Mouse (Mus musculus) intestine, embryonic 14.5 days (tissue): ENCODE measurements at regions not wholly inside any gene's neighbourhood (a gene's known extent, or its start where the extent isn't known, plus 50 kb on each side); places are given as distances from the start of the nearest gene placed in this dataset.

ENCODE experiments used
- ATAC-seq: fragments of 200-750 bp; cut with Nextera tagmentation; replicated peaks from 2 replicates; pipeline ENCODE4 v1.8.0; 2017; ENCODE audit warnings: low read depth, moderate number of reproducible peaks, moderate TSS enrichment, moderate library complexity; ENCODE audit not compliant: low FRiP score, low TSS enrichment
- DNase-seq: peaks from one replicate; pipeline ENCODE4 v3.0.0-alpha.2; 2018; ENCODE audit warnings: low spot score
- H3K27ac ChIP-seq: fragments of 300-500 bp; sonication (generic); 2 replicates; pipeline ENCODE4 v1.5.1; 2014; ENCODE audit warnings: low read depth, mild to moderate bottlenecking, control low read depth
- H3K27me3 ChIP-seq: fragments of 300-500 bp; sonication (generic); replicated peaks from 2 replicates; pipeline ENCODE4 v1.6.1; 2014; ENCODE audit warnings: low read length, control low read depth; ENCODE audit not compliant: control insufficient read depth, insufficient read depth
- H3K36me3 ChIP-seq: fragments of 300-500 bp; sonication (generic); 2 replicates; pipeline ENCODE4 v1.6.1; 2014; ENCODE audit warnings: low read length, control low read depth; ENCODE audit not compliant: control insufficient read depth, insufficient read depth
- H3K4me1 ChIP-seq: fragments of 300-500 bp; sonication (generic); replicated peaks from 2 replicates; pipeline ENCODE4 v1.6.1; 2014; ENCODE audit warnings: low read length, control low read depth, mixed read lengths; ENCODE audit not compliant: control insufficient read depth, insufficient read depth
- H3K4me2 ChIP-seq: fragments of 300-500 bp; sonication (generic); 2 replicates; pipeline ENCODE4 v1.6.1; 2014; ENCODE audit warnings: low read length
- H3K4me3 ChIP-seq: fragments of 300-500 bp; sonication (generic); 2 replicates; pipeline ENCODE4 v1.5.1; 2014; ENCODE audit warnings: low read depth, low read length, control low read depth, mixed read lengths
- H3K9ac ChIP-seq: fragments of 300-500 bp; sonication (generic); 2 replicates; pipeline ENCODE4 v1.6.1; 2014; ENCODE audit warnings: mild to moderate bottlenecking, low read length
- H3K9me3 ChIP-seq: fragments of 300-500 bp; sonication (generic); 2 replicates; pipeline ENCODE4 v1.6.1; 2016; ENCODE audit warnings: low read length, control low read depth; ENCODE audit not compliant: control insufficient read depth
- WGBS: fragments of 180-500 bp; shearing (Covaris S2); extraction: QIAGEN DNeasy Blood & Tissue Kit; methylation state at CpG from one replicate; pipeline ENCODE4 v1.1.7; 2014; 5-methylcytosine and 5-hydroxymethylcytosine counted together

DNA sequence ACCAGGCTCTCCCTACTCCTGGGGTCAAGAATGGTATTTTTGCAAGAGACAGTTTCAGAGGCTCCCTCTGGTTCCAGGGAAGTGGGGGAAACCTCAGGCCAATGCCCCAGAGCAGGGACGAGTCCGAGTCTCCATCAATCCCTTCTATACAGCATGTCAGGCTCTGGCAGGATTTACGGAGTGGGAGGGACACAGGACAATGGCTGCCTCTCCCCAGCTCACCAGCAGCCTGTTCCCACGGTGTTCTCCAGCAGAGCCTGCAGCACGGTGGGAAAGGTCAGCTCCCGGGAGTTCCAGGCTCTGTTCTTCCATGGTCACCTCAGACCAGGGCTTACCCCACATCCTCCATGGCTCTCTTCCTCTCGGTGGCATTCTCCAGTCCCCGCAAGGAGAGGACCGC is 64.6 kb upstream of the Hs6st1 start:
- ATAC-seq (no peak), DNase-seq (no peak)
- no peak overlapping the region for H3K9ac ChIP-seq
- H3K27me3 ChIP-seq, result no peaks in the 10 kb centered on the region
- WGBS, result 39% methylated on average over 9 of the region's 9 CpGs
- H3K4me2 ChIP-seq, result no peak overlapping the region
- H3K36me3 ChIP-seq, result no peaks in the 10 kb centered on the region
- no peak overlapping the region for H3K4me3 ChIP-seq
- H3K4me1 ChIP-seq, result peaks cover 3% of the 10 kb centered on the region; the same call in 1 of the 2 replicates
- no peak overlapping the region for H3K27ac ChIP-seq
- no peaks in the 10 kb centered on the region for H3K9me3 ChIP-seq

DNA sequence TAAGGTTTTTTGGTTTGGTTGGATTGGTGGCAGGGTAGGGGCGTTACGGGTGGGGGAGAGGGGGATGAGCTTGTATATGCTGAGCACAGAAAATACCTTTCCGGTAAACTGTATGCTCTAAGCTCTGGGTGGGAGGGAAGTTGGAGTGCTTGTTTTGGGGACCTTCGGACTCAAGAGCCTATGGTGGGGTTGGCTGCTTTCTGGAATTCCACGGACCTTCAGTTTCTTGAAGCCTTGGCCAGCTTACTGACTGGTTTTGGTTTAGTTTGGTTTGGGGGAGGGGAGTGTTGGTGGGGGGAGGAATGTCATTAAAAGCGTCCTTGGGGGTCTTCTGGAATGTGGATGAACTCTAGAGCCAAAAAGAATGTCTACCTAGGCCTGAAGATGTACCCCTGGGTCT is 59.6 kb upstream of the Hs6st1 start:
- no peak for DNase-seq
- no peak for ATAC-seq
- 82% methylated on average over 6 of the region's 6 CpGs for WGBS

DNA sequence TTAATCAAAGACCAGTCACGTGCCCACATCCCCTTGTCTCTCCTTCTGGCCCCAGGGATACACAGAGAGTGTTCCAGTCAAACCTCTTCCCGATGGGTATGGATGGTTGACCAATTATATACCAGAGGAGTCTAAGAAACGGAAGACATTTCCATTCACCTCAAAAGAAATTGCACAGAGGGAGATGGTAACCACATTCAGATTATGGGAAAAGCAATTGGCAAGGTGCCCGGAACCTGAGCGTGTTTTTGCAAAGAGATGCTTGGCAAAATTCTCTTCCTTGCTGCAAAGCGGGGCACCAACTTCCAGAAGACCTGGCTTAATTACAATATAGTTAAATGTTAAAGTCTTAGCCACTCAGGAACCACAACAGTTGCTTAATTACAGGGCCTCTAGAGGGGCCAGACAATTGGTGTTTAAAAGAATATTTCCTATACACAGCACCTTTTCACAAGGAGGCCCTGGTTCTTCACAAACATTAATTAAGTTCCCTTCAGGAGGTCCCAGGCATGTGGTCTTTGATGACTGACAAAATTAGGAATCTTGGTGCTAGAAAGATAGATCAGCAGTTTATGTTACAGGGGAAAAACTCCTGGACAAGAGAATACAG is 59.1 kb upstream of the Hs6st1 start:
- no peak for ATAC-seq
- DNase-seq, result no peak
- Histone ChIP-seq H3K27ac (no peak overlapping the region), H3K9ac (no peak overlapping the region), H3K36me3 (no peaks in the 10 kb centered on the region), H3K4me2 (no peak overlapping the region), H3K4me1 (peaks cover 2% of the 10 kb centered on the region; the same call in 1 of the 2 replicates), H3K27me3 (no peaks in the 10 kb centered on the region), H3K4me3 (no peak overlapping the region), H3K9me3 (no peaks in the 10 kb centered on the region)
- 64% methylated on average over 6 of the region's 6 CpGs for WGBS

More for the DNA sequence above, 59.6 kb upstream of the Hs6st1 start:
- no peak overlapping the region for H3K27ac ChIP-seq
- H3K9ac ChIP-seq, result no peak overlapping the region
- no peak overlapping the region for H3K4me2 ChIP-seq
- H3K27me3 ChIP-seq, result no peaks in the 10 kb centered on the region
- no peaks in the 10 kb centered on the region for H3K9me3 ChIP-seq
- H3K36me3 ChIP-seq, result no peaks in the 10 kb centered on the region
- no peak overlapping the region for H3K4me3 ChIP-seq
- H3K4me1 ChIP-seq, result peaks cover 3% of the 10 kb centered on the region; the same call in 1 of the 2 replicates

DNA sequence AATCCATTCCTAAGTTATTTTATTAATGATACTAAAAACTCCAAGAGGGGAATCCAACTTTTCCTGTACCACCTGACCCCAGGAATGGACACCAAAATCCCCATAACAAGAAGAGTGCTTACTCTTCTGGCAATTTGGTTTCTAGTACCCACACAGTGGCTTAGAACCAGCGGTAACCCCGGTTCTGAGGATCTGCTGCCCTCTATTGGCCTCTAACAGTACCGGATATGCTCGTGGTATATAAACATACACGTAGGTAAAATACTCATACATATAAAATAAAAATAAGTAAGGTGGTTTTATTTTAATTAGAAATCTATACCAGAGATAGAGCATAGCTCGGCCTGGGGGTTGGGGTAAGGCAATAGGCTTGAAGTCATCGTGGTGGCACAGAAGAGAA is 58.0 kb upstream of the Hs6st1 start:
- no peak overlapping the region for H3K4me3 ChIP-seq
- no peak overlapping the region for H3K27ac ChIP-seq
- WGBS, result 83% methylated on average over 7 of the region's 7 CpGs
- H3K4me1 ChIP-seq, result no peaks in the 10 kb centered on the region
- DNase-seq (no peak), ATAC-seq (no peak)
- no peak overlapping the region for H3K4me2 ChIP-seq
- no peaks in the 10 kb centered on the region for H3K27me3 ChIP-seq
- H3K9me3 ChIP-seq, result no peaks in the 10 kb centered on the region
- H3K36me3 ChIP-seq, result no peaks in the 10 kb centered on the region
- no peak overlapping the region for H3K9ac ChIP-seq

DNA sequence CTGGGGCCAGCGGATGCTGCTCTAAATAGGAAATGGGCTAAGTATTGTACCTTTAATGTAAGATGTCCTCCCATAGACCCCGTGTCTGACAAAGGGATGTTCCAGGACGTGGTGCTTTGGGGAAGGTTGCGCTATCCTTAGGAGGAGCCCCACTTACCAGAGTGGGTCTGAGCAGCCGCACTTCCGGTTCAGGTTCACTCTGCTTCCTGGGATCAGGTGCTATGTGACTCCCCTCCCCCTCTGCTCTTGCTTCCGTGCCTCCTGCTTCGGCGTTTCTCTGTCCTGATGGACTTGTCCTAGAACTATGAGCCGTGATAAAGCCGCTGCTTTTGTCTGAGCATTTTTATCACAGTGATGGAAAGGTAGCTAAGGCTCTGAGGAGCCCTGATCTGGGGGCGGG is 57.4 kb upstream of the Hs6st1 start:
- Histone ChIP-seq H3K9ac (no peak overlapping the region), H3K27ac (no peak overlapping the region), H3K4me3 (no peak overlapping the region), H3K9me3 (no peaks in the 10 kb centered on the region), H3K36me3 (no peaks in the 10 kb centered on the region), H3K4me1 (no peaks in the 10 kb centered on the region), H3K27me3 (no peaks in the 10 kb centered on the region), H3K4me2 (no peak overlapping the region)
- WGBS, result 79% methylated on average over 12 of the region's 12 CpGs
- DNase-seq (no peak), ATAC-seq (no peak)

DNA sequence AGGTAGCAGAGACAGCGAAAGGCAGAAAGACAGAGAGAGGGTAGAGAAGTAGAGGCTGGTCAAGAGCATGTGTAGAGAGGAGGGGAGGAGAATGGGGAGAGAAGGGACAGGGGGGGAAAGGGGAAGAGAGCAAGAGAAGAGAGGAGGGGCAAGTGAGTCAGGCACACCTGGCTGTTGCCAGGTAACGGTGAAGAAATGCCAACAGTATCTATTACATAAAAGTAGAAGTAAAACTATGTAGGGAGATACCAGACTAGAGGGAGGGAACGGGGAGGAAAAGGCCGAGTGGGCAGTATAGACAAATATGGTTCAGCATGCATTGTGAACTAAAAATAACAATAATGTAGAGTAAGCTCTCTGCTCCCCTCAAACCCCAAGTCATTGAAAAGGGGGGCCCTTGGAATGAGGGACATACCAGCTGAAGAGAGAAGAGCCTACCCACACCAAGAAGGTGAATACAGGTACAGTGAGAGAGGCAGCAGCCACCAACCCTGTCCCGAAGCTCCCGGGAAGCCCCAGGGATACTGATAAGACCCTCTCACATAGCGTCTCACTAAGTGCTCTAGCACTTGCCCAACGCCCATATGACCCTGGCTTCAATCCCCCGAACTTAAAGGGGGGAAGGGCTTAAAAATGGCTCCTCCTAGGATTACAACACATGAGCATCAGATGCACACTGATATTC is 56.0 kb upstream of the Hs6st1 start:
- Histone ChIP-seq H3K27ac (no peak overlapping the region), H3K36me3 (no peaks in the 10 kb centered on the region), H3K4me1 (peaks cover 8% of the 10 kb centered on the region), H3K9me3 (no peaks in the 10 kb centered on the region), H3K4me2 (no peak overlapping the region), H3K9ac (no peak overlapping the region), H3K4me3 (no peak overlapping the region), H3K27me3 (no peaks in the 10 kb centered on the region)
- no peak for DNase-seq
- ATAC-seq, result no peak
- 70% methylated on average over 9 of the region's 9 CpGs for WGBS

DNA sequence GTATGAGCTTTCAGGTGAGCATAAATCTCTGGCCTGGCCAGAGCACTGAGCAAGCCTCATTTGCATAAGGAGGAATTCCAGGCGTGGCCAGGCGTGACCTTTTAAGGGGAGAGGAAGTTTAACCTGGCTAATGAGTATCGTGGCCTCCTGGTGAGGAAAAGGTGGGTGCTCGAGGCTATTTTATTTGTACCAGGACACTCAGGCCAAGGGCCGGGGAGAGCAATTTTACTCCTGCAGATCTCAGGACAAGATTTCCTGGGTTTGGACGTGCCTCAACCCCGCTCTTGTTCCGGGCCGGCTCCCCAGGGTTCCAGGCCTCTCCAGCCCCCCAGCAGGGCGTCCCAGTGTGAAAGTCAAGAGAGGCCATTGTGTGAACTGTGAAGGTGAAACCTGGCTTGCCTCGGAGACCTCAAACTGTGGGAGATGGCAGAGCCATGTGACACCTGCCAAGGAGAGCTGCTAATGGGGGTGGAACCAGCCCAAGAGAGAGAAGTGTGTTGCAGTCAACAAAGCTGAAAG is 54.3 kb upstream of the Hs6st1 start:
- Histone ChIP-seq H3K4me2 (no peak overlapping the region), H3K9me3 (no peaks in the 10 kb centered on the region), H3K27me3 (no peaks in the 10 kb centered on the region), H3K4me1 (peaks cover 13% of the 10 kb centered on the region), H3K36me3 (no peaks in the 10 kb centered on the region), H3K27ac (no peak overlapping the region), H3K9ac (no peak overlapping the region), H3K4me3 (no peak overlapping the region)
- DNase-seq (no peak), ATAC-seq (no peak)
- WGBS, result 25% methylated on average over 11 of the region's 11 CpGs

DNA sequence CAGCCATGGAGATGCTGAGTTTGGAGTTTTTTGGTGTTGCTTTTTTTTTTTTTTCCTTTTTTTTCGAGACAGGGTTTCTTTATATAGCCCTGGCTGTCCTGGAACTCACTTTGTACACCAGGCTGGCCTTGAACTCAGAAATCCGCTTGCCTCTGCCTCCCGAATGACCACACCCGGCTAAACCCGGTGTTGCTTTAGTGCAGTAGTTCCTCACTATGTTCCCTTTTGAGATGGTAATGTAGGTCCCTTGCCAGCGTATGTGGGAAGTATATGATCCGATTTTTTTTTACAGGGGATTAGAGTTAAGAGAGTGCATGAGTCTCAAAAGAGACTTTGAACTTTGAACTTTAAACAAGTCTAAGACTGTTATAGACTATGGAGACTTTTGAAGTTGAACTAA is 53.8 kb upstream of the Hs6st1 start:
- no peak for ATAC-seq
- Histone ChIP-seq H3K4me2 (no peak overlapping the region), H3K4me1 (peaks cover 13% of the 10 kb centered on the region), H3K27ac (no peak overlapping the region), H3K36me3 (no peaks in the 10 kb centered on the region), H3K27me3 (no peaks in the 10 kb centered on the region), H3K4me3 (no peak overlapping the region), H3K9ac (no peak overlapping the region), H3K9me3 (0 out of 2 replicates have a peak, but pooled peaks cover 2% of the 10 kb centered on the region)
- WGBS, result 65% methylated on average over 7 of the region's 7 CpGs
- no peak for DNase-seq

DNA sequence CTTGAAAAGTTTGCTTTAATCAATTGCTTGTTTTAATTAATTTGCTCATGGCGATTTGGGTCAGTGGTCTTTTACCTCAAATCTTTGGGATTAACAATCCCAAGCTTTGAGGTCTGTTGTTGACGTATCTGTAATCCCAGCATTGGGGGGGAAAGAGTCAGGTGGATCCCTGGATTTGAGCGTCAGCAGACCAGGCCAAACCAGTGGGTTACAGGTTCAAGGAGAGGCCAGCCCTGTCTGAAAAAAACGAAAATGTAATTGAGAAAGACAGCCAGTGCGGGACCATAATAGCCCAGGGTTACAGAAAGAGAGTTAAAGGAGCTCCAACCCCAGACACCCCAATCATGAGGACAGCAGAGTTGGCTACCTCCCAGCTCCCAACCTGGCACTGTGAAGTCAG is 53.0 kb upstream of the Hs6st1 start:
- Histone ChIP-seq H3K27me3 (no peaks in the 10 kb centered on the region), H3K4me1 (peaks cover 13% of the 10 kb centered on the region), H3K9ac (no peak overlapping the region), H3K4me2 (no peak overlapping the region), H3K36me3 (no peaks in the 10 kb centered on the region), H3K4me3 (no peak overlapping the region), H3K27ac (no peak overlapping the region), H3K9me3 (0 out of 2 replicates have a peak, but pooled peaks cover 2% of the 10 kb centered on the region)
- WGBS, result 91% methylated on average over 5 of the region's 5 CpGs
- ATAC-seq (no peak), DNase-seq (no peak)
